Mouse (Mus musculus): ENCODE results near the gene Scamp5.

The Scamp5 gene

GRCm38 (mm10) chr9:57467896-57468549, at the start of gene Scamp5:
Gene Scamp5, minus strand, starts transcription at chr9:57468060.
- WGBS: 1% methylated on average over 48 of the region's 48 CpGs

GRCm38 (mm10) chr9:57517113-57517512, 49.3 kb upstream of the Scamp5 start:
- WGBS: 4% methylated on average over 3 of the region's 3 CpGs

GRCm38 (mm10) chr9:57510577-57510976, 42.7 kb upstream of the Scamp5 start:
- 87% methylated on average over 2 of the region's 2 CpGs for WGBS

- WGBS: 15% methylated on average over 8 of the region's 8 CpGs
Observed at GRCm38 (mm10) chr9:57505700-57506099, 37.8 kb upstream of the Scamp5 start.

GRCm38 (mm10) chr9:57504891-57505290, 37.0 kb upstream of the Scamp5 start:
- 49% methylated on average over 10 of the region's 10 CpGs for WGBS

- WGBS: under 1% methylated on average over 34 of the region's 34 CpGs
Observed at GRCm38 (mm10) chr9:57504381-57504700, 36.5 kb upstream of the Scamp5 start.

- WGBS: 1% methylated on average over 46 of the region's 46 CpGs
Observed at GRCm38 (mm10) chr9:57503622-57504380, 35.9 kb upstream of the Scamp5 start, which contains the start of gene Rpp25. Gene Rpp25, plus strand, starts transcription at chr9:57504026.

- 23% methylated on average over 23 of the region's 23 CpGs for WGBS
Observed at GRCm38 (mm10) chr9:57502911-57503621, 35.2 kb upstream of the Scamp5 start.

- WGBS: 6% methylated on average over 20 of the region's 20 CpGs
Observed at GRCm38 (mm10) chr9:57501861-57502260, 34.0 kb upstream of the Scamp5 start.

GRCm38 (mm10) chr9:57501452-57501851, 33.6 kb upstream of the Scamp5 start:
- WGBS: 11% methylated on average over 13 of the region's 13 CpGs

- WGBS: 64% methylated on average over 7 of the region's 7 CpGs
Observed at GRCm38 (mm10) chr9:57498536-57498935, 30.7 kb upstream of the Scamp5 start.

GRCm38 (mm10) chr9:57497236-57497635, 29.4 kb upstream of the Scamp5 start:
- 72% methylated on average over 5 of the region's 5 CpGs for WGBS

GRCm38 (mm10) chr9:57493532-57493931, 25.7 kb upstream of the Scamp5 start:
- WGBS: 84% methylated on average over 2 of the region's 2 CpGs

- WGBS: 79% methylated on average over 7 of the region's 7 CpGs
Observed at GRCm38 (mm10) chr9:57487807-57488206, 19.9 kb upstream of the Scamp5 start.

GRCm38 (mm10) chr9:57485774-57486173, 17.9 kb upstream of the Scamp5 start:
- 10% methylated on average over 7 of the region's 7 CpGs for WGBS

GRCm38 (mm10) chr9:57468914-57469313, 1.1 kb upstream of the Scamp5 start:
- WGBS: 52% methylated on average over 4 of the region's 4 CpGs

- 1% methylated on average over 18 of the region's 18 CpGs for WGBS
Observed at GRCm38 (mm10) chr9:57467271-57467771, 539 bp downstream of the Scamp5 start.

GRCm38 (mm10) chr9:57466101-57466500, 1.8 kb downstream of the Scamp5 start:
- WGBS: 34% methylated on average over 3 of the region's 3 CpGs

- whole genome bisulfite sequencing: 68% methylated on average over 6 of the region's 6 CpGs
Observed at GRCm38 (mm10) chr9:57462866-57463265, 5.0 kb downstream of the Scamp5 start.

GRCm38 (mm10) chr9:57459707-57460106, 8.2 kb downstream of the Scamp5 start:
- 95% methylated on average over 2 of the region's 2 CpGs for WGBS

- WGBS: 80% methylated on average over 4 of the region's 4 CpGs
Observed at GRCm38 (mm10) chr9:57453516-57453915, 14.3 kb downstream of the Scamp5 start.
